Mouse (Mus musculus) ZHBTc4 (cell line): ENCODE measurements around the gene Smad6.

Source experiments
- DNase-seq: peaks from one replicate; pipeline ENCODE4 v3.0.0-alpha.2; 2011; ENCODE audit warnings: low read depth, low spot score

Smad6 gene

DNA sequence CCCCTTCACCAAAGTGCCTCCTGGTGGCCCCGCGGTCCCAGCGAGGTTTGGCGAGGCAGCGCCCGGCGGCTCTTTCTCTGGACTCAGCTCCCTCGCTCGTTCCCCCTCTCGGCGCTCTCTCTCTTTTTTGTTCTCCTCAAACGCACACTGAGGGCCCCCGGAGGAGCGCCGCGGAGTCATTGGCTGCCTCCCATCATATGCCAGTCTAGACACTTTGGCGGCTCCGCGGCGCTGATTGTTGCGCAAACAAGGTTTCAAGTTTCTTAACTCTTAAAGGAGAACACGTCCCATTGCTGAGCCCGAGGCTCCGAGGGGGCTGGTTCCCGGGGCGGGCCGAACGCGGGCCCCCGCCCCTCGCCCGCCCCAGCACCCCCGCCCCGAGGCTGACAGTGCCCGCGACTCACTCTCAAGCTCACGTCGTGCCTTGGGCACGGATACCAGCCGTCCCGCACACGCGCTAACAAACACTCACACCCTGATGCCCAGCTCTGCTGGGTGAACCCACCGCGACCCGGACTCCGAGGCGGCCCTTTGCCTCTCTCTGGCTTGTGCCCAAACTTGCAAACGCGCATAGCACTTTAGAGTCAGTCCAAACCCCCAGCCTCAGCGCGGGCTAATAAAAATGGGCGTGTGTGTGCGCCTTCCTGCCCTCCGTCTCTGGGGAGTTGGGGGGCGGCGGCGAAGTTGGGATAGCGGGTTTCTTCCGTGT, at the start of gene Smad6:
Gene Smad6, minus strand, starts transcription at position 207 of the 709 bp plus-strand sequence.
- DNase-seq: peak; percentile 97

DNA sequence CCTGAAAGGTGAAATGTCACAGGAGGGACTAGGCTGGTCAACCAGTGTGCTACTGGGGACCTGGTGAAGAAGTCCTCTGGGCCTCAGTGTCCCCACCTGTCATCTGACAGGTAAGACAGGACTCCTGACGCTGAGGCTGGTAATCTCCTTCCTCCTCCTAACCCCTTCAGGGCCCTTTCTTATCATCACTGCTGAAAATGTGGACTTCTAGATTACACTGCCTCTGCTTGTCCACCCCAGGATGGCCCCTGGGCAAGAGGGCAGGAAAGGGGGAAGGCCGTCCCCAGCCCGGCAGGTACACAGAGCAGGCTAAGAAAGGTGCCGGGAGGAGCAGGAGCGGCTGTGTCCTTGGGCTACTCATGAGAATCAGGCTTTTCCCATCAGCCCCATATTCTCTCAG, 48.8 kb upstream of the Smad6 start:
- DNase-seq: no peak

DNA sequence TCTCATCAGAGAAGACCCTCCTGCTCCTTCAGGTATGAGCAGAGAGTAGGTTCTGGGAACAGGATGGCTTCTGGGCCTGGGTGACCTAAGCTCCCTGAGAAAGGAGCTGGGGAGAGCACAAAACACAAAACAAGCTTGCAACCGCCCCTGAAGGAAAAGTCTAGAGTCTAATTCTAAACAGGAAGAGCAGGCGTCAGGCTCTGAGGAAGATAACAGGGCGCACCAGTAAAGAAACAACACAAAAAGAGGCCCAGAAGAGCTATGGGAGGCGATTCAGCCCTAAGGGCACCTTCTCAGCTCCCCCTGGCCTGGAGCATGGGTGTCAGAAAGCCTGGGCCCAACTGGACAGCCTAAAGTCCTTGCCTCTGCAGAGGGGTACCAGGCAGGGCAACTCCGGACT, 47.3 kb upstream of the Smad6 start:
- no peak for DNase-seq

DNA sequence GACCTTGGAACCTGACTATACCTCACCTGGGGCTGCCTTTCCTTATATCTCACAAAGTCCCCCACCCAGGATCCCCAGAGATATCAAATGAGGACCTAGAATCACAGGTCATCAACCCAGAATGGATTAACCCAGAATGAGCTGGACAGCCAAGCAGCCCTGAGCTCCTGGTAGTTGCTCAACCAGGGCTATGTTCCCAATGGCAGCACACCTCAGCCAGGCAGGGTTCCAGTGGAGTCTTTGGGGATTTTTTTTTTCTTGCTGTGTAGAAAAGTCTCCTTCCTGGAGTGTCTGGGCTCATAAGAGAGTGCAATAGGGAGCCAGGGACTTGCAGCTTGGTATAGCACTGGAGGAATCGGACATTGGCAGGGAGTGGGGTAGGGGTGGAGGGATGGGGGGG, 46.7 kb upstream of the Smad6 start:
- DNase-seq: no peak

DNA sequence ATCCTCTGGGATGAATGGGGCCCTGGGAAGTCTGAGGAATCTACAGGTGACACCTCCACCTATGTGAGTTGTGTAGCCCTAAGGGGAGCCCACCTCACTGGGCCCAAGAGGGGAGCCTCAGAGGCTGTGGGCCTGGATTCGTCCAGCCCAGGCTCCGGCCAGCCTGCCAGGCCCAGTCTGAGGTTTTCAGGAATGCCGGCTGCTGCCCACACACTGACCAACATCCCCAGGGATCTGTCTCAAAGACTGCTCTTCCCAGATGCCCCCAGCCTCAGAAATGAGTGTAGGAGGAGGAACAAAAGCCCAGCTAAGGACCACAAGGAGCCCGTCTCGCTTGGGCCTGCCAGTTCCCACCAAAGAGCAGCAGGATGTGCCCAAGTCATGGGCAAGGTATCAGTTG, 45.9 kb upstream of the Smad6 start:
- DNase-seq: no peak

DNA sequence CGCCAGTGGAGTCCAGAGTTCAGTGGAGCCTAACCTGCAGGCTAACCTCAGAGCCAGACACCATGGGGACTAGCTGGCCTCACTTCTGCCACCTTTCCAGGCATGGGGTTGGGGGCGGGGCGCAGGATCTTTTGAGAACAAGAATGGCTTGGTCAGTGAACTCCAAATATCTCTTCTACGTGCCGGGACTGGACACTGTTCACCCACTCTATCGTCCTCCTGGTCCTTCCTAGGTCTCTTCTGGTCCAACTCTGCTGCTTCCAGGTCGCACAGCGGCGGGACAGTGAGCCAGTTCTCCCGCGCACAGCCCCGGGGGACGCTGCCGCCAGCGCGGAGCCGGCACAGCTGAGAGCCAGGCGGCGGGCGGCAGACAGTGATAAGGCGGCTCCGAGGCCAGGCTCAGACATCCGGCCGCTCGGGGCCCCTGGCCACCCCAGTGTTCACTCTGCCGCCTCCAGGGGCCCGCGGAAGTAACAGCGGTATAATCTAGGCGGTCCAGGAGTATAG, 38.2 kb upstream of the Smad6 start:
- peak; percentile 42 for DNase-seq

DNA sequence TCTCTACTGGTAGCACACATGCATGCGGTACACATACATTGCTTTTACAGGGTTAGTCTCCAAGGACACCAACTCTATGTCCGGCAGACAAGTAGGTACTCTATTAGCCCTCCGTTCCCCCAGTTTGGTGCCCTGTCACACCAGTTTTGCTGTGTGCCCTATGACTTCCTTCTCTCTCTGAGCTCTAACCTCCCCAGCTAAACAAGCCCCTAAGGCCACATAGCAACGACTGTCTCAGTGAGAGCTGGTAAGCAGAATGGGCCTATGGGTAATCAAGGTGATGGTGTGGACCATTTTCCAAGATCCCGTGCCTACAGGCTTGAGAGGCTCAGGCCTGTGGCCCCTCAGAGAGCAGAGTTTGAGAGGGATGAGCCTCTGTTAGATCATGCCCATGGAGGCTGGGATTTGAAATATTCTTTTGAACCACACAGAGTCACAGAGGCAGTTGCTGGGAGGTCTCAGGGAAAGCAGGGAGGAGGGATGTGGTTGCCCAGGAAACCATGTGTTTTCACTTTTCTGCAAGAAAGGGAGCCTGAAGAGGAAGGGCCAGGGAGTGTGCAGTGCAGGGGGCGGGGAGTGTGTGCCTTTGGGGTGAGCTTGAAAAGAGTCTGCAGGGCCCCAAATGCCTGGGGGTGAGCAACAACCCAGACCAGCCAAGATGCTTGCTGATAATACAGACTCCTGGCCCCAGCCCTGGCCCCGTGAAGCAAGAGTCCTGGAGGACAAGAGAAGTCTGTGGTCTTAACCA, 36.2 kb upstream of the Smad6 start:
- no peak for DNase-seq

DNA sequence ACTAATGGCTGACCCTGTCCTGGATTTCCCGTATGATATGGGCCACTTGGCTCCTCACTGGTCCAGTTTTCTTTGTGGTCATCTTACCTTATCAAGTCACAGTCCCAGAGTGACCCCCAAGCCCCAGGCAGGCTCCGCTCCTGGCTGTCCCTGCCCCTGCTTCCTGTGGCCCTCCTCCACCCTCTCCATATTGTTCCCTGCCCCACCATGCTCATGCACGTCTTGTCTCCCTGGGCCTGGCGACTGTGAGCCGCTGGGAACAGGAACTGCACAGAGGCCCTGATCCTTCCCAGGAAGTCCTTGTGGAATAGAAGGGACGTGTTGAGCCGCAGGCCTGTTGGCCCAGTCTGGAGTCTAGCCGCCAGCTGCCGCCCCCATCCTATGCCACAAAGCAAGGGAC, 33.3 kb upstream of the Smad6 start:
- peak; percentile 25 for DNase-seq

DNA sequence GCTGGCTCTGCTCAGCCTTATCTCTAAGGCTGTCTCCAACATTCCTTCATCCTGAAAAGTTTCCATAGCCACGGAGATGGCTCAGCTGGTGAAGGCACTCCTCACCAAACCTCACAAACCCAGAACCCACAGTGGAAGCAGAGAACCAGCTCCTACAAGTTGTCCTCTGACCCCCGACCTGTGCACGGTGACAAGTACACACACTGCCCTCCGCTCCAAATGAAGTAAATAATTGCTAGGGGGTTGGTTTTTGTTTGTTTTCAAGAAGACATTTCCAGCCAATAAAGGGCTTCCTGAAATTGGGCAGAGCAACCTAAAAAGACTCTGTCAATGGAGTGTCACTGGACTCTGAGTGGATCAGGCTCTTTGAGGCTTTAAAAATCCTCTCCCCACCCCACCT, 31.9 kb upstream of the Smad6 start:
- DNase-seq: no peak

DNA sequence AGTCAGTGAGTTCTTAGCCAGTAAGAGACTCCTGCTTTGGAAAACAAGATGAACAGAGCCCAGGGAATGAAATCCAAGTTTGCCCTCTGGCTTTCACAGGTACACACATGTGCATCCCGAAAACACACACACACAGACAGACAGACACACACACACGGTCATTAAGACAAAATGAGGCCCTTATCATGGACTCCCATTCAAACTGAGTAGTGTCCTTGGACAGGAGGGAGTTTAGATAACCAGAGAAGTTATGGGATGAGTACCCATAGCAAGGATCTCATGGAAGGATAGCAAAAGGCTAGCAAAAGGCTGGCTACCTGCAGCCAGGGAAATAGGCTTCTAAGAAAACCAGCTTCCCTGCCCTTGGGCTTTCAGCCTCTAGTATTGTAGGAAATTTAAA, 29.4 kb upstream of the Smad6 start:
- DNase-seq: no peak

DNA sequence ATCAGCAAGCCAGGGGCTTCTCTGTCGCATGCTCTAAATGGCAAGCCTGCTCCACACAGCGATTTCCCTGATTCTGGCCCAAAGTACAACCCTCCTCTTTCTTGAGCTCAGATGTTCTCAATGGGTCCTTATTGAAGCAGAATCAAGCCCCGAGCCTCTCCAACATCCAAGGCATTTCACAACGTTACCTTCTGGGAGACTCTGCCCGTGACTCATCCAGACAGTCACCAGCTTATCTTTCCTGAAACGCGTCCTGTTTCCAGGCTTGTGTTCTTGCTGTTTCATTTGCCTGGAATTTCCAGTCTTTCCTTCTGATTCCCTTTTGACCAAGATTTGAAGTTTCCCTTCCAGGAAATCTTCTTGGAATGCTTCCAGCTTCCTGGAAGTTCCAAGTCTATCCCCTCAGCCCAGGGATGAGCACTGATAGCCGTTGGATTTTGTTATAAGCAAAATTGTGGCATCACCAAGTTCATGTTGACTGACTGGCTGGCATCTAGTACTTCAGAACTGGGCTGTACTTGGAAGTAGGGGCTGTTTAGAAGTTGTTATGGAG, 28.7 kb upstream of the Smad6 start:
- no peak for DNase-seq

DNA sequence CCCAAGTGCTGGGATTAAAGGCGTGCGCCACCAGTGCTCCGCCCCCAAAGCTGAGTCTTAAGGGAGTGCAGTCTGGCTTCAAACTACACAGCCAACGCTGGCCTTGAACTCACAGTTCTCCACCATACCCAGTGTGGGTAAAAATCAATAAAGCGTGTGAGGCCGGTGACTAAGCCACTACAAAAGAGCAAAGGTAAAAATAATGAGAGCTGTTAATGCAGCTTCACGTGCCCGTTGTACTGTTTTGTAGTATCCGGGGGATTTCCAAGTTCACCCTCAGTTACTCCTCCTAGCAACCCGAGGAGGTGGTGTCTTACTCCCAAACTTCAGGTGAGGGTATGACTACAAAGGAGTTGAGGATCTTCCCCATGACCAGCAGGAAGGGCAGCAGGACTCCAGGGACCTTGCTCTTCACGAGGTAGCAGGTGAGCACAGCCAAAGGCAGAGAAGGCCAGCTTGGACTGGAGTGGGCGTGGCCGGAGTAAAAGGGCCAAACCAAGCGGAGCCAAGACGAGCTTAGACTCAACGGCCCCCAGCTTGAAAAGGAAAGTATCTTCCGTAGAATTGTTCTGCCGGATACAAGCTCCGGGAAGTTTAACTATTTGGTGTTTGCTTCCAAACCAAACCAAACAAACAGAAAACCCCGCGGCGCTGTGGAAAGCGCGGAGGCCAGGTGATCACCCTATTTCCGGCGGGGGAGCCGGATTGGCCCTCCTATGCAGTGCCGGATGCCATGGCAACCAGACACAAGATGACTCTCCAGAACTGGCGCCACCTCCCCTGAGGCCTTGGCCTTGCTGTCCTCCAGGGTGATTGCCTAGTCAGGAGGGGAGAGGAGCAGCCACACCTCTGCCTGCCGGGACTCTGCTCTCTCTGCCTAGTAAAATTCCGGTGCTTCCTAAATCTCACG, 27.9 kb upstream of the Smad6 start:
- peak; percentile 95 for DNase-seq

DNA sequence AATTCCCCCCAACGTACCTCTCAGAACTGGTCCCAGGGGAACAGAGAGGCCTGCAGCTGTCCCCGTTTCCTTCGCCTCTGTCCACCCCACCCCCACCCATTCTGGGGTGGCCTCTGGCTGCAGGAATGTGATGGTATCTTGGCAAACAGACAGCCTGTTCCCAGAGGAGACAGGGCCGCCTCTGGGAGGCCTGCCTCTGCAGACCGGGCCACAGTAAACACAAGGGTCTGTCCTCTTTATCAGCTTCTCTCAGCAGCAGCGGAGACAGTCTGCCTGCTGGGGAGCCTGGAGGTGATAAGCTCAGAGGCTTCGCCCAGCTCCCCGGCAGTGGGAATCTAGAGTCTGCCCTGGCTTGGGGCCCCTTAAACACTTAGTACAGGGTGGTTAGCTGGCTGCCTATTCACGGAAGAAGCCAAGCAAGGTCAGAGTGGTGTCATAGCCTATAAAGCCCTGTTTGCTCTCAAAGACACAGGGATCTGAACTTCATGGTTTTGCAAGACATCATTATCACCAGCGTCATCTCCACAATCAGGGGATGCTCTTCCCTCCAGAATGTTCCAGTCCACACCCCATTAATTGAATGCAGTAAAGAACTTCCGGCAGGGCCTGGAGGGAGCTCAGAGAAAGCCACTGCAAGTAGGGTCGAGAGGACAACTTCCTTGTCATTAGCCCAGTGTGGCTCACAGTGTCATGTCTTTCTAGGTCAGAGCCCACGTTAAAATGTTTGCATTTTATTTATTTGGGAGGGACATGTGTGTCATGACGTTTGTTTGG, 23.4 kb upstream of the Smad6 start:
- DNase-seq: no peak

DNA sequence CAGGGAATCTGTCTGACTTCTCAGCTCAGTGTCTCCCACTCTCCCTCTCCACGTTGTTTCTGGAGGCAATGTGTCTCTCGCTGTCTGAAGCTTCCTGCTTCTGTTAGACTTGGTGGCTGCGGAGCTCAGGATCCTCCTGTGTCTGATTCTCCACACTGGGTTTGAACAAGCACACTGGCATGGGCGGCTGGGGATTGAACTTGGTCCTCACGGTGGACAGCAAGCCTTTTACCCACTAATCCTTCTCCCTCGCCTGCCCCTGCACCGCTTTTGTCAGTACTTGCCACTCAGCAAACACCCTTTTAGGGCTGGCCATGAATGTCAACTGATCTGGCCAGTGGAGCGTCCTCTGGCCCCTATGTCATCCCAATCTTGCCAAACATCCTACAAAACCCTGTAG, 22.5 kb upstream of the Smad6 start:
- no peak for DNase-seq

DNA sequence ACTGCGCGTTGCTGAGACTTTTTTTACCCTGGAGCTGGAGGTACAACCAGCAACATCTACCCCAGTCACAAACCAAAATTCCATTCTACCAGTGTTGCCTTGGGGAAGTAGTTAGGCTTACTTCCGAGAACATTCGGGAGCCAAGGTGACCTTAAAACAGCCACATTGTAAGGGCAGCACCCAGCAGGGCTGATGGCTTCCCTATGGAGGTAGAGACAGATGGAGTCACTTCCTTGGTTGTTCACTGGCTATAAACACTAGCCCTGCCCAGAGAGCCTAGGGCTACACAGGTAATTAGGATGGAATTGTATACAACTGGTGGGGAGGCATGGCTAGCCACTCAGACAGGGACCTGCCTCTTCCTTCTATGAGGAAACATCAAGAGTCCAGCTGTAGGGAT, 21.1 kb upstream of the Smad6 start:
- peak; percentile 96 for DNase-seq

DNA sequence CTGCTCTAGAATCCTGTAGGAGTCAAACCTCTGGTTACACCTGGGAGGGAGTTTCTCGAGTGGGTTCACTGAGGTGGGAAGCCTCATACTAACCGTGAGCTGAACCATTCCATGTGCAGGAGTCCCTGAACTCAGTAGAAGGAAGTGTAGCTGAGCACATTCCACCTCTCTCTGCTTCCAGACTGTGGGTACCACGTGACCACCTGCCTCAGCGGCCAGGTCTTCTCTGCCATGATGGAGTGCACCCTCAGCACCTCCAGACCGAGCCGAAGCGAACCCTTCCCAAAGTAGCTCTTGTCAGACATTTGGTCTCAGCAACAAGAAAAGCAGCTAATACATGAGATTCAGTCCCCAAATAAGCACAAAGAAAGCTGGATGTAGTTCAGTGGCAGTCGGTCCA, 20.4 kb upstream of the Smad6 start:
- DNase-seq: peak; percentile 74

DNA sequence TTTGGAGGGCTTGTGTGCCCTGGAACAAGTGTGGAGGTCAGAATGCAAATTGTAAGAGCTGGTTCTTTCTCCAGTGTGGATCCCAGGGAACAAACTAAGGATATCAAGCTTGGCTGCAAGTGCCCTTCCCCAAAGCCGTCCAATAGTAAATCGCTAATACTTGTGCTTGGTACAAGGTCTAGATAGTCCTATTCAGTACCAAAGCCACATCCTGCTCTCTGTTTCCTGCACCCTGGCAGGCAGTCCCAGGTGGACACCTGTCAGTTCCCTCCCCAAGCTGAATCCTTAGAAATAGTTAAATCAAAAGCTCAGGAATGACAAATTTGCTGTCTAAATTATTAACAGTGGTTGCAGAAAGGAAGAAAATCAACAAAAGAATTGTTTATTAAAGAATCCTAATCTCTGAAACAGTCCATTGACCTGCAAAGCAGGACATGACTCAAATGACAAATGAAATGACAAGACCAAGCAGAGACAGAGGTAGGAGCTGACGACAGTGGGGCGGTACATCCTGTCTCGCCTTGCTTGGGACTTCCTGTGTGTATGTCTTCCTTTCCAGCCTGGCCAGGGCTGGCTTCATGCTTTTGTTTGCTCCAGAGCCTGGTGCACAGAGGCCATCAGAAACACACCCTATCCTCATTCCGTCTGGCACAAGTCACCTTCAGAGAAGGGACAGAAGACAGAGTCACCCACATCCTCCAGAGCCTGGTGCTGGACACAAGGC, 8.2 kb upstream of the Smad6 start:
- peak; percentile 17 for DNase-seq

DNA sequence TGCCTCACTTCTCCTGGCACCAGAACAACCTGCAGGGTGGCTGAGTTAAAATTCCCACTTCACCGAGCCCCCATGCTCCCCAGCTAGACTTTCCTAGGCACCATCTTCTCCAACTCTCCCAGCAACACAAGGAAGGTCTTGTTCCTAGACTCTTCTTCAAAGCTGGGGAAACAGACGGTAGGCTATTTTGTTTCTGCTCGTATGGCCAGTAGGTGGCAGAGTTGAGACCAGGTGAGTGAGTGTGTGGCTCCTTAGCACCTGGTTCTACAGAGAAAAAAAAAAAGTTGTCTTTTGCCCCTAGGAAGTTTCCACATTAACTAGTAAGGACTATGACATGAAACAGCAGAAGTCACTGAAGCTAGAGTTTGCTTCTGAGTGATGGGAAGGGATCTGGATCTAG, 3.7 kb upstream of the Smad6 start:
- peak; percentile 80 for DNase-seq

DNA sequence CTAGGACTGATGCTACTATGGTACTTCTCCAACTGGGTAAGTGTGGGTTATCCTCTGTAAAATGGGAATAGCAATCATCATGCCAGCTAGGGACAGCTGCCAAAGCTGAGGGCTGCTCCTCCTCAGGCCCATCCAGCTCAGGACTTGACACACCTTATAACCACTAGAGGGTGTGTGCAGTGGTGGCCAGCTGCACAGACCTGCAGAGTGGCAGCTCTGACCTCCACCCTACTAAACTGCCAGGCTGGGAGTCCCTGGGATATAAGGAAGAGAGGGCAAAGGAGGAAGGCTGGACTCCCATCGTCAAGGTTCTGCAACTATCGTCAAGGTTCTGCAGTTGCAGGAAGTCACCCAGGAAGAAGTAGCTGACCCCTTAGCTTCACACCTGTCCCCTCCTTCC, 3.1 kb upstream of the Smad6 start:
- no peak for DNase-seq
